Mouse (Mus musculus): ENCODE data around the gene 4930402F06Rik. TPM values are rescaled to one million over a fixed set of nuclear protein-coding genes. Genes with fewer than 3 reads are reported as not detected.

4930402F06Rik gene
- not detected in 2 replicates for polyA plus RNA-seq (2015; fragmentation: Nextera tagmentation; extraction: Ambion mirVana)

DNA sequence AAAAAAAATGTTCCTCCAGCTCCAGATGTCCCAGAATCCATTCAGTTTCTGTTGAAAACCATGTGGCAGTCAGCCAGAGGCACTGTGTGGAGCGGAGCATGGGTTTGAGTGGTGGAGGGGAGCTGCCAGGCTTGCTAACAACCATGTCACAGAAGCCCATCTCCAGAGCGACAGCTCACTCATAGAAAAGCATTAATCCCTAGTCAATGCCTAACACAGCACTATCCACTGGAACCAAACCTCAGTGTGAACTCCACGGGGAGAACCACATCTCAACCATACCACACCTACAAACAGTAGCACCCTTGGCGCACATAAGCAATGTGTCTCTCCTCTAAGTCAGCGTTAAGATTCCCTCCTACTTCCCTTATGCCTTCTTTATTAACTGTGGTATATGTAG, at the start of gene 4930402F06Rik:
TSS of gene 4930402F06Rik (minus strand) at position 80 of the 400 bp plus-strand sequence.
- Histone ChIP-seq H3K9me3 (ENCODE audit: control insufficient read depth, low read length) (no peaks in the 10 kb centered on the region), H3K4me1 (replicated peaks; ENCODE audit: control insufficient read depth, insufficient read depth, low read length) (peaks cover 5% of the 10 kb centered on the region), H3K36me3 (ENCODE audit: control insufficient read depth, insufficient read depth, low read length) (no peaks in the 10 kb centered on the region; the same call in 1 of the 2 replicates), H3K4me2 (ENCODE audit: low read depth, low read length) (no peak within 1 kb of the TSS), H3K4me3 (ENCODE audit: low read length) (no peak within 1 kb of the TSS), H3K9ac (ENCODE audit: low read length) (no peak within 1 kb of the TSS), H3K27me3 (ENCODE audit: control insufficient read depth, insufficient read depth, low read depth, low read length) (no peaks in the 10 kb centered on the region), H3K27ac (ENCODE audit: low read length) (no peak within 1 kb of the TSS)
- 56% methylated on average over 5 of the region's 5 CpGs for WGBS
- ATAC-seq (ENCODE audit: low read depth): peak; percentile 43

DNA sequence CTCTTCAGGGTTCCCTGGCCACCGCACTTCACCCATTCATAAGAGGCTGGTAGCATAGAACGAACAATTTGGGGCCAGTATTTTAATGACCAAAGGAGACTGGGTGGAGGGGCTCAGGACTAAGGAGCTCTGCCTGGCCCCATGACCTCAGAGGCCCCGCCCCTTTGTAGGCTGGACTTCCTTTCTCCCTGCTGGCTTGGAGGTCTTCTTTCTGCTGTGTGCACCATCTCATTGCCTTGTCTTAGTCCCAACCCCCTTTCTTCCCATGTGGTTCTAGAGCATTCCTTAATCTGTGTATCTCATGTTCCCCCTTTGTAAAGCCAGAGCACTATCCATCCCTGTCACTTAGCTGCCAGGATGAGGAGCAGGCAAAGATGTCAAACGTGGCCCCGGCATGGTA, 49.3 kb upstream of the 4930402F06Rik start:
- Histone ChIP-seq H3K4me2 (ENCODE audit: low read depth, low read length) (peak overlapping the region; percentile 7; the same call in 1 of the 2 replicates), H3K36me3 (ENCODE audit: control insufficient read depth, insufficient read depth, low read length) (no peaks in the 10 kb centered on the region), H3K4me3 (ENCODE audit: low read length) (no peak overlapping the region), H3K27me3 (ENCODE audit: control insufficient read depth, insufficient read depth, low read depth, low read length) (no peaks in the 10 kb centered on the region), H3K27ac (ENCODE audit: low read length) (peak overlapping the region; percentile 79), H3K9ac (ENCODE audit: low read length) (no peak overlapping the region), H3K4me1 (replicated peaks; ENCODE audit: control insufficient read depth, insufficient read depth, low read length) (peaks cover 37% of the 10 kb centered on the region), H3K9me3 (ENCODE audit: control insufficient read depth, low read length) (no peaks in the 10 kb centered on the region)
- WGBS: 68% methylated on average over 5 of the region's 5 CpGs
- 0 out of 2 replicates have a peak, but pooled peaks have one; percentile 10 for ATAC-seq (ENCODE audit: low read depth)

DNA sequence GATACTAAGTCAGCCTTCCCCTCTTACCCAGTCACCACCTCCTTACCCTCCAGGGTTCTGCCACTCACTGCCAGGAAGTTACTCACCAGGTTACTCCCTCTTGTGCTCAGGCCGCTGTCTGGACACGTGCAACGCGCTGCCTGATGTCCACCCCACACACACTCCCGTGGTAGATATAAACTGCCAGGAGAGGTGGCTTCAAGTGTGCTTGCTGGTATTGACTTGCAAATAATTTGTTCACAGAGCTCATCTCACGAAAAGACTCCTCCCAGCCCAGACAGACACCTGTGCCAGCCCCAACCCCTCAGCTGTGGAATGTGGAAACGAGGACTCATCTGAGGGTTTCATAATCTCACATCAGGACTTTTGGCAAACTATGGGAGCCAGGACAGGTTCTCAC, 48.6 kb upstream of the 4930402F06Rik start:
- Histone ChIP-seq H3K36me3 (ENCODE audit: control insufficient read depth, insufficient read depth, low read length) (no peaks in the 10 kb centered on the region), H3K4me1 (replicated peaks; ENCODE audit: control insufficient read depth, insufficient read depth, low read length) (peaks cover 40% of the 10 kb centered on the region), H3K4me2 (ENCODE audit: low read depth, low read length) (no peak overlapping the region), H3K4me3 (ENCODE audit: low read length) (no peak overlapping the region), H3K27ac (ENCODE audit: low read length) (peak overlapping the region; percentile 79; the same call in 1 of the 2 replicates), H3K9me3 (ENCODE audit: control insufficient read depth, low read length) (no peaks in the 10 kb centered on the region), H3K27me3 (ENCODE audit: control insufficient read depth, insufficient read depth, low read depth, low read length) (no peaks in the 10 kb centered on the region), H3K9ac (ENCODE audit: low read length) (no peak overlapping the region)
- 53% methylated on average over 7 of the region's 7 CpGs for WGBS
- ATAC-seq (ENCODE audit: low read depth): no peak

DNA sequence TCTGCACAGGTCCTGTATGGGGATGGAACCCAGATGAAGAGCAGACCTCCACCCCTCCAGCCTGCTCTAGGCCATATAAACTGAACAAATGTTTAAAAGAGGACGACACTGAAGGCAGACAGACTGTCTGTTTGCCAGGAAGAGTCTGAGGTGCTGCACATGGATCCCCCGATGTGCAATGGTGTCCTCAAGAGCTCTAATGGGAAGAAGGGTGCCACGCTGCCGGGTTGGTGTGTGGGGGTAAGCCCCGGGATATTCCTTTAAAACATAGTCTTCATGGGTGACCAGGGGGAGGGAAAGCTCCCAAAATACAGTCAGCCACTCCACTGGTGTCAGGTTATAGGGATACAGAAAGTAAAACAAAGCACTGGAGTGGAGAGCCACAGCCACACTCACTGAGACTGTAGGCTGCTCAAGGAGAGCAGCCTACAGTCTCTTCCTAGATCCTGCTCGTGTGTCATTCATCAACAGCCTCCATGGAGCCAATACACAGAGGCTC, 47.8 kb upstream of the 4930402F06Rik start:
- no peak overlapping the region for H3K9ac ChIP-seq (ENCODE audit: low read length)
- 48% methylated on average over 6 of the region's 6 CpGs for WGBS
- H3K9me3 ChIP-seq (ENCODE audit: control insufficient read depth, low read length): no peaks in the 10 kb centered on the region
- no peak overlapping the region for H3K4me3 ChIP-seq (ENCODE audit: low read length)
- H3K27me3 ChIP-seq (ENCODE audit: control insufficient read depth, insufficient read depth, low read depth, low read length): no peaks in the 10 kb centered on the region
- peaks cover 40% of the 10 kb centered on the region for H3K4me1 ChIP-seq (replicated peaks; ENCODE audit: control insufficient read depth, insufficient read depth, low read length)
- peak overlapping the region; percentile 28 for H3K4me2 ChIP-seq (ENCODE audit: low read depth, low read length)
- ATAC-seq (ENCODE audit: low read depth): no peak
- H3K36me3 ChIP-seq (ENCODE audit: control insufficient read depth, insufficient read depth, low read length): no peaks in the 10 kb centered on the region
- peak overlapping the region; percentile 40 for H3K27ac ChIP-seq (ENCODE audit: low read length)

- ATAC-seq (ENCODE audit: low read depth): peak; percentile 71
- 43% methylated on average over 16 of the region's 16 CpGs for WGBS
- Histone ChIP-seq H3K4me1 (replicated peaks; ENCODE audit: control insufficient read depth, insufficient read depth, low read length) (peaks cover 38% of the 10 kb centered on the region), H3K27ac (ENCODE audit: low read length) (peak overlapping the region; percentile 40), H3K4me3 (ENCODE audit: low read length) (no peak overlapping the region), H3K4me2 (ENCODE audit: low read depth, low read length) (peak overlapping the region; percentile 28), H3K36me3 (ENCODE audit: control insufficient read depth, insufficient read depth, low read length) (no peaks in the 10 kb centered on the region), H3K9me3 (ENCODE audit: control insufficient read depth, low read length) (no peaks in the 10 kb centered on the region), H3K9ac (ENCODE audit: low read length) (no peak overlapping the region), H3K27me3 (ENCODE audit: control insufficient read depth, insufficient read depth, low read depth, low read length) (no peaks in the 10 kb centered on the region)
Observed at GRCm38 (mm10) chr2:35443981-35444763, 47.2 kb upstream of the 4930402F06Rik start.

DNA sequence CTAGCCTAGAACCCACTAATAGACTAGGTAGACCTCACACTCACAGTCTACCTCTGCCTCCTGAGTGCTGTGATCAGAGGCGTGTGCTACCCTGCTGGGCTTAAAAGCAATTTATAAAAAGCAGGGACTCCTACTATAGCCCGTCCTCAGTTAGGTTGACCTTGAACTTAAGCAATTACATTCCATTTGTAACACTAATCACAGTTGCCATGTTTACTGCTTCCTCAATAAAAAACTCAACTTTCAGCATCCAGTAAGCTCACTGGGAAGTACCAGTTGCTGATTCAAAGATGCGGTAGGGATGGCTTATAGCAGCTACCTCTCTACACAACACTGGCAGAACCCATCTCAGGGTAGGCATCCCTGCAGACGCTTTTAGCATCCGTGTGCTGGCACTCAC, 46.4 kb upstream of the 4930402F06Rik start:
- H3K9me3 ChIP-seq (ENCODE audit: control insufficient read depth, low read length): no peaks in the 10 kb centered on the region
- no peak for ATAC-seq (ENCODE audit: low read depth)
- H3K27ac ChIP-seq (ENCODE audit: low read length): no peak overlapping the region
- peaks cover 38% of the 10 kb centered on the region for H3K4me1 ChIP-seq (replicated peaks; ENCODE audit: control insufficient read depth, insufficient read depth, low read length)
- no peak overlapping the region for H3K4me2 ChIP-seq (ENCODE audit: low read depth, low read length)
- H3K9ac ChIP-seq (ENCODE audit: low read length): no peak overlapping the region
- H3K27me3 ChIP-seq (ENCODE audit: control insufficient read depth, insufficient read depth, low read depth, low read length): no peaks in the 10 kb centered on the region
- WGBS: 68% methylated on average over 5 of the region's 5 CpGs
- no peak overlapping the region for H3K4me3 ChIP-seq (ENCODE audit: low read length)
- no peaks in the 10 kb centered on the region for H3K36me3 ChIP-seq (ENCODE audit: control insufficient read depth, insufficient read depth, low read length)

DNA sequence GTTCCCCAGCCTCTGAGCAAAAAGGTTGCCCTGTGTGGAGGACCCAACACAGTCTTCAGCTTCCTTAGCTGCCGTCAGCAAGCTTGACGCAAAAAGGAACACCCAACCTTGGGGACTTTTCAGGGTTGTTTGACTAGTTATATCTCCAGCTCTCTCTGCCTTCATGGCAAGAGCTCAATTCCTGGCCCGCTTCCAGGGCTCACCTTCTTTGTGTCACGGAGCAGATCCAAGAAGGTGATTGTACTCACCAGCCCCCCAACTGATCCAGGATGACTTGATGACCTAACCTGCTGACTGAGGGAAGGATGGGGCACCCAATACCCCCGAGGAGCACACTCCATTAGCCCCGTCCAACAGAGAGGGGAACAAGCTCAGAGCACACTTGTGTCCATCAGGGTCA, 45.1 kb upstream of the 4930402F06Rik start:
- Histone ChIP-seq H3K27ac (ENCODE audit: low read length) (no peak overlapping the region), H3K9me3 (ENCODE audit: control insufficient read depth, low read length) (no peaks in the 10 kb centered on the region), H3K9ac (ENCODE audit: low read length) (no peak overlapping the region), H3K4me3 (ENCODE audit: low read length) (no peak overlapping the region), H3K36me3 (ENCODE audit: control insufficient read depth, insufficient read depth, low read length) (no peaks in the 10 kb centered on the region), H3K27me3 (ENCODE audit: control insufficient read depth, insufficient read depth, low read depth, low read length) (no peaks in the 10 kb centered on the region), H3K4me2 (ENCODE audit: low read depth, low read length) (no peak overlapping the region), H3K4me1 (replicated peaks; ENCODE audit: control insufficient read depth, insufficient read depth, low read length) (peaks cover 38% of the 10 kb centered on the region)
- 63% methylated on average over 6 of the region's 6 CpGs for WGBS
- ATAC-seq (ENCODE audit: low read depth): no peak

DNA sequence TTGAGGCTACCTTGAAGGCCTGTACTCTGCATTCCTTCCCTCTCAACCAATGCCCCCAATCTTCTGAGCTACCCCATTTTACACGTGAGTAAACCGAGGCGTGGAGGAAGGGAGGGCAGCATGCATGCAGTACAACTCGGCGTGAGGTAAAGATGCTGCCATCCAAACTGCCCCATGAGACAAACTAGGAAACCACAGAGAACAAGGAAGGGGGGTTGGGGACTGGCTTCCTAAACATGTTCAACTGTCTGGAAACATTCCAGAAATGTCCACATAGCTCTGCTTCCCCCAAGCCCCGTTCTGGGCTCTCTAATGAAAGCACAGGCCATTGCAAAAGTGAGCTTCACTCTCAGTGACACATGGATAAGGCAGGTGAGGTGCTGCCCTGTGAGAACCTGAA, 44.4 kb upstream of the 4930402F06Rik start:
- no peak overlapping the region for H3K4me3 ChIP-seq (ENCODE audit: low read length)
- peaks cover 36% of the 10 kb centered on the region for H3K4me1 ChIP-seq (replicated peaks; ENCODE audit: control insufficient read depth, insufficient read depth, low read length)
- no peak overlapping the region for H3K4me2 ChIP-seq (ENCODE audit: low read depth, low read length)
- ATAC-seq (ENCODE audit: low read depth): no peak
- H3K9ac ChIP-seq (ENCODE audit: low read length): no peak overlapping the region
- H3K27ac ChIP-seq (ENCODE audit: low read length): no peak overlapping the region
- H3K9me3 ChIP-seq (ENCODE audit: control insufficient read depth, low read length): no peaks in the 10 kb centered on the region
- H3K36me3 ChIP-seq (ENCODE audit: control insufficient read depth, insufficient read depth, low read length): no peaks in the 10 kb centered on the region
- no peaks in the 10 kb centered on the region for H3K27me3 ChIP-seq (ENCODE audit: control insufficient read depth, insufficient read depth, low read depth, low read length)
- WGBS: 62% methylated on average over 6 of the region's 6 CpGs

- Histone ChIP-seq H3K9ac (ENCODE audit: low read length) (no peak overlapping the region), H3K9me3 (ENCODE audit: control insufficient read depth, low read length) (no peaks in the 10 kb centered on the region), H3K4me2 (ENCODE audit: low read depth, low read length) (no peak overlapping the region), H3K27me3 (ENCODE audit: control insufficient read depth, insufficient read depth, low read depth, low read length) (no peaks in the 10 kb centered on the region), H3K4me1 (replicated peaks; ENCODE audit: control insufficient read depth, insufficient read depth, low read length) (peaks cover 27% of the 10 kb centered on the region), H3K4me3 (ENCODE audit: low read length) (no peak overlapping the region), H3K36me3 (ENCODE audit: control insufficient read depth, insufficient read depth, low read length) (no peaks in the 10 kb centered on the region), H3K27ac (ENCODE audit: low read length) (no peak overlapping the region)
- no peak for ATAC-seq (ENCODE audit: low read depth)
- 92% methylated on average over 3 of the region's 3 CpGs for WGBS
Observed at GRCm38 (mm10) chr2:35440480-35440879, 43.5 kb upstream of the 4930402F06Rik start.

Measured in lung, embryonic 16.5 days (tissue).